Mouse (Mus musculus) olfactory bulb, adult 2 months (tissue): ENCODE results near the gene Thegl.

ENCODE experiments used
- CTCF ChIP-seq: fragments of 200-500 bp; IDR thresholded peaks from 2 replicates; pipeline ENCODE4 v1.5.1; 2012; ENCODE audit warnings: low read depth, mild to moderate bottlenecking, low read length, moderate library complexity; ENCODE audit not compliant: insufficient read depth
- POLR2A ChIP-seq: fragments of 200-500 bp; IDR thresholded peaks from 2 replicates; pipeline ENCODE4 v1.6.1; 2012; ENCODE audit warnings: mild to moderate bottlenecking, low read depth, low read length, moderate library complexity; ENCODE audit not compliant: insufficient read depth

- TF ChIP-seq POLR2A (no peak), CTCF (no peak)
These were observed 5.5 kb upstream of the Thegl start for GRCm38 (mm10) chr5:77010352-77010751.
